Comparison of ENCODE assay signal across 15 mouse cellular contexts in genomic region chr2:34600734-34601133, GRCm38 (mm10).
DNase-seq lines count a peak whose midpoint lies in the region; ATAC-seq lines count a peak whose summit lies in the region.
"Had no signal": no experiment of that assay in that cellular context is flagged by ENCODE, and none has a peak within 500 bp of the region (broad histone marks: within the 10 kb centered on the region; RNA-seq: fewer than 3 reads in every experiment).

No protein-coding gene starts in this region.

- no peak for DNase-seq in heart, adult 18-20 months
- DNase-seq in MN1 (ENCODE audit: low spot score), result peak; percentile 27
- peak; percentile 49 for DNase-seq in embryo, embryonic 11 days
- peak; percentile 46 for DNase-seq in midbrain, embryonic 14.5 days
- no peak for DNase-seq in thymus, postnatal 0 days (ENCODE audit: low spot score)
- no peak for DNase-seq in right cerebral cortex, adult 2 months (ENCODE audit: low spot score in 2 of 2)
- DNase-seq: adrenal gland, postnatal 36 days; cerebellum, postnatal 14 days had no signal

- no peak for ATAC-seq in heart, embryonic 12.5 days (ENCODE audit: insufficient number of reproducible peaks, low FRiP score)
- no peak for ATAC-seq in midbrain, embryonic 14.5 days (ENCODE audit: low FRiP score, low TSS enrichment)
- ATAC-seq: forebrain, embryonic 16.5 days; liver, embryonic 12.5 days; lung, postnatal 0 days had no signal

- H3K9ac ChIP-seq in heart, embryonic 12.5 days, result no peak overlapping the region
- no peak overlapping the region for H3K9ac ChIP-seq in midbrain, embryonic 14.5 days (replicated peaks; ENCODE audit: low read length)
- H3K9ac ChIP-seq: heart, embryonic 13.5 days; liver, embryonic 12.5 days; neural tube, embryonic 12.5 days had no signal

- H3K27me3 ChIP-seq in heart, embryonic 12.5 days (replicated peaks), result no peaks in the 10 kb centered on the region
- H3K27me3 ChIP-seq in midbrain, embryonic 14.5 days (ENCODE audit: control insufficient read depth, insufficient read depth, low read length), result no peaks in the 10 kb centered on the region
- H3K27me3 ChIP-seq: heart, embryonic 13.5 days; liver, embryonic 12.5 days; megakaryocyte, embryonic 14.5 days; neural tube, embryonic 12.5 days had no signal

- WGBS in heart, embryonic 12.5 days, result 25% methylated on average over 7 of the region's 7 CpGs
- 6% methylated on average over 7 of the region's 7 CpGs for WGBS in midbrain, embryonic 14.5 days

- peak overlapping the region; percentile 45; the same call in 1 of the 2 replicates for H3K27ac ChIP-seq in heart, embryonic 12.5 days (ENCODE audit: poor library complexity, severe bottlenecking)
- H3K27ac ChIP-seq in midbrain, embryonic 14.5 days (replicated peaks; ENCODE audit: low read depth, low read length), result no peak overlapping the region; the same call in 1 of the 2 replicates
- H3K27ac ChIP-seq: heart, embryonic 13.5 days; liver, embryonic 12.5 days; neural tube, embryonic 12.5 days had no signal

- H3K4me2 ChIP-seq in heart, embryonic 12.5 days, result no peak overlapping the region
- H3K4me2 ChIP-seq in midbrain, embryonic 14.5 days (ENCODE audit: low read length), result no peak overlapping the region
- H3K4me2 ChIP-seq: heart, embryonic 13.5 days; liver, embryonic 12.5 days; neural tube, embryonic 12.5 days had no signal

- H3K4me1 ChIP-seq in heart, embryonic 12.5 days (replicated peaks), result peaks cover 48% of the 10 kb centered on the region
- H3K4me1 ChIP-seq in midbrain, embryonic 14.5 days (ENCODE audit: control insufficient read depth, insufficient read depth, low read length), result peaks cover 30% of the 10 kb centered on the region
- H3K4me1 ChIP-seq: liver, embryonic 12.5 days had no signal

- H3K9me3 ChIP-seq in heart, embryonic 12.5 days (replicated peaks), result no peaks in the 10 kb centered on the region
- no peaks in the 10 kb centered on the region for H3K9me3 ChIP-seq in midbrain, embryonic 14.5 days (ENCODE audit: control insufficient read depth, low read length)
- H3K9me3 ChIP-seq: heart, embryonic 13.5 days; liver, embryonic 12.5 days; neural tube, embryonic 12.5 days had no signal

- peaks cover 13% of the 10 kb centered on the region for H3K36me3 ChIP-seq in heart, embryonic 12.5 days
- H3K36me3 ChIP-seq in midbrain, embryonic 14.5 days (ENCODE audit: control insufficient read depth, insufficient read depth, low read length), result no peaks in the 10 kb centered on the region
- H3K36me3 ChIP-seq: neural tube, embryonic 12.5 days had no signal

- H3K4me3 ChIP-seq in heart, embryonic 12.5 days, result no peak overlapping the region
- H3K4me3 ChIP-seq in midbrain, embryonic 14.5 days (replicated peaks; ENCODE audit: low read depth, low read length), result no peak overlapping the region
- H3K4me3 ChIP-seq: heart, embryonic 13.5 days; liver, embryonic 12.5 days; megakaryocyte, embryonic 14.5 days; neural tube, embryonic 12.5 days had no signal

Comparison
In these comparisons a context has a peak if more than half of its experiments do, and no peak if none do; other contexts are left out.
1. DNase-seq: peak in MN1 (single experiment), embryo, embryonic 11 days (single experiment) and midbrain, embryonic 14.5 days (single experiment); none in heart, adult 18-20 months (0 of 2), thymus, postnatal 0 days (single experiment) and right cerebral cortex, adult 2 months (0 of 2).